Mouse (Mus musculus) embryo, embryonic 10.5 days (tissue): Measurements from ENCODE around the gene Bysl.
"Not testable (repeated sequence)": the region's sequence is repeated elsewhere in the genome, so short reads cannot be mapped to it uniquely, and the experiment has no call there.

Experiments used
- DNase-seq: peaks from one replicate; pipeline ENCODE4 v3.0.0-alpha.2; 2015; ENCODE audit warnings: low spot score

The Bysl gene

GRCm38 (mm10) chr17:47618556-47619311 lies 7.4 kb upstream of the Bysl start:
- DNase-seq: no peak

- no peak for DNase-seq
Observed at GRCm38 (mm10) chr17:47617605-47618307, 6.5 kb upstream of the Bysl start.

DNA sequence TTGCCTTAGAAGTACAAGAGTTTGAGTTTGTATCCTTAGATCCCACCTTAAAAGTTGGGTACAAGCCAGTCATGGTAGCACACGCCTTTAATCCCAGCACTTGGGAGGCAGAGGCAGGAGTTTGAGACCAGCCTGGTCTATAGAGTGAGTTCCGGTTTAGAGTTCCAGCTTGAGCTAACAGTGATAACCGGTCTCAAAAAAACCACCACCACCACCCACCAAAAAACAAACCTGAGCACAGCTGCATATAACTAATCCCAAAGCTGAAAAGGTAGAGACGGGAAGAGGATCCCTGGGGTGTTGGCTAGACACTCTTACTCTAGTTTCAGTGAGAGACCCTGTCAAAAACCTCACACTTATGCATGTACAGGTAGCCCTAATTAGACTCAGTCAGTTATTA lies 5.4 kb upstream of the Bysl start:
- no peak for DNase-seq

DNA sequence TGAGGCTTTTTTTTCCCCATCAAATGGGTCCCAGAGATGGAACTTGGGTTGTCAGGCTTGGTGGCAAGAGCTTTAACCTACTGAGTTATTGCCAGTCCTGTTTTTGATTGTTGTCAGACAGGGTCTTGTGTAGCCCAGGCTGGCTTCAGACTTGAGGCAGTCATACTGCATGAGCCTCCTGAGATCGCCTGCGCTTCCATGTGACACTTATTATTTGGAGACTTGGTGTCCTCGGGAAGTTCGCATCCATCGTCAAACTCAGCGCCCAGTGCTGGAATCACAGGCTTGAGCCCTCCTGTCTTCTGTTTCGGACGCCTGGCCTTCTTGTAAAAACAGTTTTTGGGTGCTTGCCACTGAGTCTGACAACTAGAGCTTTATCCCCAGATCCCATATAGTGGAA lies 4.8 kb upstream of the Bysl start:
- no peak for DNase-seq

DNA sequence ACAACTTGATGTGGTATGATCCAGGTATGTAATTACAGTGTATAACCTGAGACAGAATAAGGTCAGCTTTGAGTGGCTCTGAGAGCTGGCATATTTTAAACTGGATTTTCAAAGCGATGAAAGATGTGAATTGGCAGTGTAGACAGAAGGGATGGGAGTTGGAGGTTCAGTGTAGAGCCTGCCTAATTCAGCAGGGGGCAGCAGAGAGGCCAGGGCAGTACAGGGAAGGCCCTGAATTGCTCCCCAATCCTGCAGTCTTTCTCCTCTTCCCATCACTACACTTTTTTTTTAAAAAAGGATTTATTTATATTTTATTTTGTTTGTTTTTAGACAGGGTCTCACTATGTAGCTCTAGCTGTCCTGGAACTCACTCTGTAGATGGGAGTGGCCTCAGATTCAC lies 2.7 kb upstream of the Bysl start:
- DNase-seq: peak; percentile 12

GRCm38 (mm10) chr17:47611661-47611982 lies 330 bp upstream of the Bysl start:
- DNase-seq: no peak

GRCm38 (mm10) chr17:47609182-47609581 lies 2.1 kb downstream of the Bysl start:
- no peak for DNase-seq

DNA sequence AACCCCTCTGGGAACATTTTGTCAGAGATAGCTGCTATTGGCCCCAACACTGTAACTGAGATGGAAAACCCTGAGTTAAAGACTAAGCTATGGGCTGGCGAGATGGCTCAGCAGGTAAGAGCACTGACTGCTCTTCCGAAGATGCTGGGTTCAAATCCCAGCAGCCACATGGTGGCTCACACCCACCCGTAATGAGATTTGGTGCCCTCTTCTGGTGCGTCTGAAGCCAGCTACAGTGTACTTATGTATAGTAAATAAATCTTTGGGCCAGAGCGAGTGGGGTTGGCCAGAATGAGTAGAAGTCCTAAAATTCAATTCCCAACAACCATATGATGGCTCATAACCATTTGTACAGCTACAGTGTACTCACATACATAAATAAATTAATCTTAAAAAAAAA lies 5.1 kb downstream of the Bysl start:
- DNase-seq: peak; percentile 31

- no peak for DNase-seq
Observed at GRCm38 (mm10) chr17:47602289-47602688, 9.0 kb downstream of the Bysl start.

DNA sequence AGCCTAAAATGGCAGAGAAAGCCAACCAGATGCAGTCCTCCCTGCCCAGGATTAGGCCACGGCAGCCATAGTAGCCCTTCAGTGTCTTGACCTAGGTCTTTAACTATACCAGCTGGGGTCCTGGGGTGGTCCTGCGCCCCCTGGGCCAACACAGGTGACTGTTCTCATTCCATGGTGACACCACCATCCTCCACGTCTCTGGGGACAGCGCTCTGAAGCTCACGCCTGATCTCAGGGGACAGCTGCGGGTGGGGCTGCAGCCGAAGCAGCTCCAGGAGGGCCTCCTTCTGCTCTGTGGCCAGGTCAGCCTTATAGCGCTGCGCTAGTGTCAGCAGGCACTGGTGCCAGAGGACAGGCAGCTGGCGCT lies 9.9 kb downstream of the Bysl start:
- no peak for DNase-seq

- DNase-seq: no peak
Observed at GRCm38 (mm10) chr17:47600601-47601388, 10.5 kb downstream of the Bysl start.

GRCm38 (mm10) chr17:47599511-47600297 lies 11.6 kb downstream of the Bysl start:
- DNase-seq: peak; percentile 5

DNA sequence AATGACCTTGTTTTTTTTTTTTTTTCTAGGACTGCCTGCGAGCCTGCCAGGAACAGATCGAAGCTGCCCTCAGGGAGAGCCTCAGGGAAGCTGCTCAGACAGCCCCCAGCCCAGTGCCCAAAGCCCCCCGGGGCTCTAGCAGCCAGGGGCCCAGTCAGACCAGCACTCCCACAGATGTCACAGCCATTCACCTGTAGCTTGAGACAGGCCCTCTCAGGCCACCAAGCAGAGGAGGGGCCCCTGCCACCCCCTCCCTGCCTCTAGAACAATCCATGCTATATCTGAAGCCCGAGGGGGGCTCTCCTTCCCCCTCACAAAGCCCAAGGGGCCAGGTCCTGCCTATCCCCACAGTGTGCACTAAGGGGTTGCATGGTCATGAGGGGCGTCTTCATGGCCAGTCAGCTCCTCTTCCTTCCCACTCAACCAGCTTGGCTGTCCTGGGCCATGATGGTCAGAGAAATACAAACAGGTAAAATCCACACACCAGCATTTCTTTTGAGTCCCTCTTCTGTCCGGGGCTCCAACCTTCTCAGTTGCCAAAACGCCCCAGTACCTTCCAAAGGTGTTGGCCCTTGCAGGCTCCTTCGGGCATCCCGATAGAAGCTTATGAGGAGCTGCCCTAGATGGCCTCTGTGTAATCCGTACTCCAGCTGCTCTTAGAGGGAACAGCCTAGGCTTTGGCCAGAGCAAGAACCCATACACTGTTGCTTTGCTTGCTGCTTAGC lies 12.6 kb downstream of the Bysl start:
- DNase-seq: not testable (repeated sequence)

DNA sequence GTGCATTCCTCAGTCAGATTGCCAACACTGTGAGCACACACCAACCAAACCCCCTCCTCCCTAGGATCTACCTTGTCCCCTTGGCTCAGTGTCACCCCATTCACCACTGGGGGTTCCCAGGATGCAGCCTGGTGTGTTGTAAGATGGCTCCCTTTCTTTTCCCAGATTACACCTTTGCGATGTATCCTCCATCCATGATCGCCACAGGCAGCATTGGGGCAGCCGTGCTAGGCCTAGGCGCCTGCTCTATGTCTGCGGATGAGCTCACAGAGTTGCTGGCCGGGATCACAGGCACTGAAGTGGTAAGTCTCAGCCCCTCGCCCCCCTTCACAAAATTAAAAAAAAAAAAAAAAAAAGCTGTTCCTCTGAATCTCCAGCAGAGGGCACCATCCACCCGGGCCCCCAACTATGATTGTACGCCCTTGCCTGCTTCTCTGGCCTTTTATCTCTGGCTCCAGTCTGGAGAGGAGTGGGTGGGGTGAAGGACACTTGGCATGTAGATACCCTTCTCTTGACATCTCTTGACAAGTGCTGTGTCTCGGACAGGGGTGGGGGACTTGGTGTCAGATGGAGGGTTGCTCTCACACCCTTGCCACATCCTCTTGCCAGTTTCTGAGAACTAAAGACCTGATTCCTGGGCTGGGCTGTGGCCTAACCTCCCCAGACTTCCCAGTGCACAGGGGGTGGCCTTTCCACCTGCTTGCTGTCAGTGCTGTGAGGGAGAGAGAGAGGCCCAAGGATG lies 13.3 kb downstream of the Bysl start:
- DNase-seq: peak; percentile 75

DNA sequence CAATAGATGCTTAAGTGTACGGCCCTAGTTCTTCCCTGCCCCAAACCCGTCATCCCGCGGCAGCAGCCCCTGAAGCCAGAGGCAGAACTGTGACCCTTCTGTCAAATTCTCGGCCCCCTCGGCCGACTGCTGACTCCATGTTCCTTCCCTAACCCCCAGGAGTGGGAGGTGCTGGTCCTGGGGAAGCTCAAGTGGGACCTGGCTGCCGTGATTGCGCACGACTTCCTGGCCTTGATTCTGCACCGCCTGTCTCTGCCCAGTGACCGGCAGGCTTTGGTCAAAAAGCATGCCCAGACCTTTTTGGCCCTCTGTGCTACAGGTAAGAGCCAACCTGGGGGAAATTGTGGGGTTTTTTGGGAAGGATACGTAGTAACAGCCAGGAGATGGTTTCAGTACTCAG lies 14.0 kb downstream of the Bysl start:
- no peak for DNase-seq

- DNase-seq: no peak
Observed at GRCm38 (mm10) chr17:47596839-47597164, 14.5 kb downstream of the Bysl start.

DNA sequence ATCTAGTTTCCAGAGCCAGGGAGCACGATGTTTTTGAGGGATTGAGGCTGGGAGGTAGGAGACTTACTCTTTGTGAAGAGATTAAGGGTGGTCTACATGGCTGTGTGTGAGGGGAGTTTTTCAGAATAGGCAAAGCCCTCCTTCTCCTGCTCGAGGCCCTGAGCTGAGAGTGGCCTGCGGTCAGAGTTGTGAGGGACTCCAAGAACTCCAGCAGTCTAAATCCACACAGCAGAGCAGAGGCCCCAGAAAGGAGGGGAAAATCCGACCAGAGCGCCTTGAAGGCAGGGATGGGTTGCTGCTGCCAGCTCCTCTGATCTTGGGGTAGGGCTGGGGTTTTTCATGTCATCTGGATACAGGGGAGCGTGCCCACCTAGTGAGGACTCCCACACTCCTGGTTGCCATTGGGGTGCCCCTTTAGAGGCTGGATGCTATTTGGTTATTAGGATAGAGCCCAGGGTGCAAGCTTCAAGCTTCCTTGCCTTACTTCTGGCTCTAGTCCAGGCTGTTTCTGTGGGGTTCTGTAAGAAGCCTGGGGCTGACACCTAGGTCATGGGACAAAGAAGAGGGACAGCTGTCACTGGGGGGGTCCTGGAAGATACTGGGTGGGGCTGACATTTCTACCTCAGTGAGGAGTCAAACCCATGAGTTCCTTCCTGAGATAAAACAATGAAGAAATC lies 15.0 kb downstream of the Bysl start:
- DNase-seq: no peak

DNA sequence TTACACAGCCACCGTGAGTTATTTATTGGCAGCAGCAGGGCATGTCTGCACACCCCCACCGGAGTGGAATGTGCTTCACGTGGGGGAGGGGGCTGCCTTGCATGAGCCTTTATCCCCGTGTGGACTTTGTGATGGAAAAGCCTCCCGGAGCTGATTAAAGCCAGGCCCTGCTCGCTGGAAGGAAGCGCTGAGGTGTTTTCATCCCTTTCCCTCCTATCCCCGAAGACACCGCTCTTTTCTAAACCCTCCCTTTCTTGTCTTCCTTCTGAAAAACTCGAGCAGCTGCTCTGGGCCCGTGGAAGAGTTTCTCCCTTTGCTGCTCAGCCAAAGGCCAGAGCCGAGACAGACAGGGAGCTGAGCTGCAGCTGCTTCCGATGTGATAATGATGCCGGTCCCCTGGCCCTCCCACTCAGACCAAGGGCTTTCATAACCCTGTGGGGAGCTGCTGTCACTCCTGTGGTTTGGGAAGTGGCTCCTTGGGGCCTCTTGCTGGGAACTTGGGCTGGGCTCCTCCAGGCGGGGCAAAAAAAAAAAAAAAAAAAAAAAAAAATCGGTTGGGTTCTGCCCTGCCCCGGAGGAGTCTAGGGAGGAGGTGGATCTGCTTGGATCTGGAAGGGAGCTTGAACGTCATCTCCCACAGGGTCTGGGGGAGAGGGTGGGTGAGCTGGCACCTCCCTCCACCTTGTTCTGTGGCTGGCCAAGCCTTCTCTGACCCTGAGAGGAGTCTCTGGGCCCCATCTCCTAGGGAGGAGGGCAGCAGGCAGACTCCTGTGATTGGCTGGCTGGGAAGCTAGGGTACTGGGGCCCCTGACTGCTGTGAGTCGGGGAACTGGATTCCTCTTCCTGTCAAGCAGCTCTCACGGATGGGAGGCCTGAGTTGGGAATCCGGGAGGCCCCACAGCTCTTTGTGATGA lies 15.8 kb downstream of the Bysl start:
- peak; percentile 89 for DNase-seq

DNA sequence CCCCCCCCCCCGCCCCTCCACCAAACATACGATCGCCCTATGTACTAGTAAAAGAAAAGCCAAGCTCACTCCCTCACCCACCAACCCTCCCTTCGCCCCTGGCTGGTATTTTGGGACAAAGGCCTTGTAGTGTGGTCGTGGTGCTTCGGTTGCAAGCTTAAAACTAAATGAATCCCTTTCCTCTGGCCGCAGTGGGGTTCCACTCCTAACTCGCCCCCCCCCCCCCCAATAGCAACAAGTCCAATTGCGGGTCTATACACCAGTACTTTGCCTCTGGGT lies 16.4 kb downstream of the Bysl start:
- DNase-seq: no peak
